Mouse (Mus musculus): ENCODE results near the gene Enpep. TPM values are rescaled to one million over a fixed set of nuclear protein-coding genes. Genes with fewer than 3 reads are reported as not detected.

The Enpep gene
- polyA plus RNA-seq, 1 experiment from 2014 or later: 2.4 TPM

GRCm38 (mm10) chr3:129270044-129270443, 62.5 kb downstream of the Enpep start:
- H3K36me3 ChIP-seq (ENCODE audit: control insufficient read depth, insufficient read depth, low read length): no peaks in the 10 kb centered on the region
- no peak overlapping the region for H3K4me3 ChIP-seq (ENCODE audit: low read length)
- no peaks in the 10 kb centered on the region for H3K9me3 ChIP-seq (ENCODE audit: control insufficient read depth, low read length)
- no peak overlapping the region for H3K27ac ChIP-seq (ENCODE audit: low read depth, low read length)
- H3K4me1 ChIP-seq (ENCODE audit: control insufficient read depth, insufficient read depth, low read depth, low read length): no peaks in the 10 kb centered on the region
- WGBS: 58% methylated on average over 13 of the region's 13 CpGs
- peak overlapping the region; percentile 40 for H3K4me2 ChIP-seq (ENCODE audit: low read length)
- no peak overlapping the region for H3K9ac ChIP-seq (ENCODE audit: low read depth, low read length)
- no peak for ATAC-seq
- no peaks in the 10 kb centered on the region for H3K27me3 ChIP-seq (replicated peaks; ENCODE audit: control insufficient read depth, insufficient read depth, low read length)

- no peak overlapping the region for H3K9ac ChIP-seq (ENCODE audit: low read depth, low read length)
- no peak overlapping the region for H3K4me2 ChIP-seq (ENCODE audit: low read length)
- no peak for ATAC-seq
- H3K27ac ChIP-seq (ENCODE audit: low read depth, low read length): no peak overlapping the region
- no peaks in the 10 kb centered on the region for H3K27me3 ChIP-seq (replicated peaks; ENCODE audit: control insufficient read depth, insufficient read depth, low read length)
- no peaks in the 10 kb centered on the region for H3K4me1 ChIP-seq (ENCODE audit: control insufficient read depth, insufficient read depth, low read depth, low read length)
- WGBS: 86% methylated on average over 12 of the region's 12 CpGs
- no peaks in the 10 kb centered on the region for H3K9me3 ChIP-seq (ENCODE audit: control insufficient read depth, low read length)
- H3K36me3 ChIP-seq (ENCODE audit: control insufficient read depth, insufficient read depth, low read length): no peaks in the 10 kb centered on the region
- H3K4me3 ChIP-seq (ENCODE audit: low read length): no peak overlapping the region
Observed at GRCm38 (mm10) chr3:129268886-129269683, 63.4 kb downstream of the Enpep start.

GRCm38 (mm10) chr3:129258497-129258896, 74.0 kb downstream of the Enpep start:
- 0 out of 2 replicates have a peak, but pooled peaks have one; percentile 19 for ATAC-seq
- H3K27me3 ChIP-seq (replicated peaks; ENCODE audit: control insufficient read depth, insufficient read depth, low read length): no peaks in the 10 kb centered on the region
- 78% methylated on average over 5 of the region's 5 CpGs for WGBS

DNA sequence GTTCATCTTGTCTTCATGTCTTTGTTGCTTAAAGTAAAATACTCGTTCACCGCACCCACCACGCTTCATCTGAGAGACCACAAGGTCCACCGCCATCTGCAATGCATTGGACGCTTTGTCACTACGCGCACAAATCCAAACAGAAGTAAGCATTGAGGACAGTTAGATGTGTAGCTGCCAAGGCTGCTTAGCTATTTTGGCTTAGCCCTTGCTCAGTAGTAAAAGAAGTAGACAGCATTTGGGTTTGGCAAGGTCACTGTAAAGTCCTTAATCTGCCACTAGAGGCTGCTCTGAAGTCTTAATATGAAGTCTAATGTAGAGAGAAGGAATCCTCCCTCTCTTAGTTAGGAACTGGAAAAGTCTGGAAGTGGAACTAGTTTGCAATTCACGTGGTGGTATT, 75.8 kb downstream of the Enpep start:
- no peak overlapping the region for H3K9ac ChIP-seq (ENCODE audit: low read depth, low read length)
- WGBS: 63% methylated on average over 8 of the region's 8 CpGs

More at GRCm38 (mm10) chr3:129258497-129258896, 74.0 kb downstream of the Enpep start:
- no peak overlapping the region for H3K4me3 ChIP-seq (ENCODE audit: low read length)
- no peaks in the 10 kb centered on the region for H3K9me3 ChIP-seq (ENCODE audit: control insufficient read depth, low read length)
- H3K4me2 ChIP-seq (ENCODE audit: low read length): no peak overlapping the region
- no peaks in the 10 kb centered on the region for H3K4me1 ChIP-seq (ENCODE audit: control insufficient read depth, insufficient read depth, low read depth, low read length)
- no peak overlapping the region for H3K27ac ChIP-seq (ENCODE audit: low read depth, low read length)
- H3K36me3 ChIP-seq (ENCODE audit: control insufficient read depth, insufficient read depth, low read length): no peaks in the 10 kb centered on the region
- no peak overlapping the region for H3K9ac ChIP-seq (ENCODE audit: low read depth, low read length)

DNA sequence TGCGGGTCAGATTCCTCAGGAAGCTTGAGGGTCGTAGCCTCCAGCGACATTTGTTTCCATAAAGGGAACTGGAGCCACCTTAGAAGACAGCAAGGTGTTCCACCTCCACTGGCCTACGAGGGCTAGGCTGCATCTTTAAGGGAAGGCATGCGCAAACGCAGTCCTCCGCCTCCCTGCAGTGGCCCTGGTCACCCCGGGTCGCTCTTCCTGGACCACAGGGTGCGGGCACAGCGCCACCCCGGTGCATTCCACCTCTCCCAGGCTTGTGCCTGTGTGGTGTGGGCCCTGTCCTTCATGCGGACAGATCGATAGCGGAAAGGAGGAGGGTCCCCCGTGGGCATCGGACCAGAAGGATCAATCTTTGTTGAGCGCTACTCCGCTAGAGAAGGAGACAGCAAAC, 76.2 kb downstream of the Enpep start:
- H3K4me1 ChIP-seq (ENCODE audit: control insufficient read depth, insufficient read depth, low read depth, low read length): no peaks in the 10 kb centered on the region
- peak overlapping the region; percentile 44 for H3K4me2 ChIP-seq (ENCODE audit: low read length)
- peak; percentile 53; the same call in 1 of the 2 replicates for ATAC-seq
- H3K4me3 ChIP-seq (ENCODE audit: low read length): peak overlapping the region; percentile 29
- 58% methylated on average over 19 of the region's 19 CpGs for WGBS
- H3K9ac ChIP-seq (ENCODE audit: low read depth, low read length): no peak overlapping the region; the same call in 1 of the 2 replicates
- H3K27ac ChIP-seq (ENCODE audit: low read depth, low read length): no peak overlapping the region
- H3K9me3 ChIP-seq (ENCODE audit: control insufficient read depth, low read length): no peaks in the 10 kb centered on the region
- H3K36me3 ChIP-seq (ENCODE audit: control insufficient read depth, insufficient read depth, low read length): no peaks in the 10 kb centered on the region
- no peaks in the 10 kb centered on the region for H3K27me3 ChIP-seq (replicated peaks; ENCODE audit: control insufficient read depth, insufficient read depth, low read length)

More for the DNA sequence above, 75.8 kb downstream of the Enpep start:
- H3K4me1 ChIP-seq (ENCODE audit: control insufficient read depth, insufficient read depth, low read depth, low read length): no peaks in the 10 kb centered on the region
- no peaks in the 10 kb centered on the region for H3K27me3 ChIP-seq (replicated peaks; ENCODE audit: control insufficient read depth, insufficient read depth, low read length)
- peak overlapping the region; percentile 29 for H3K4me3 ChIP-seq (ENCODE audit: low read length)
- H3K9me3 ChIP-seq (ENCODE audit: control insufficient read depth, low read length): no peaks in the 10 kb centered on the region
- H3K4me2 ChIP-seq (ENCODE audit: low read length): peak overlapping the region; percentile 44
- no peak overlapping the region for H3K27ac ChIP-seq (ENCODE audit: low read depth, low read length)
- peak; percentile 24; the same call in 1 of the 2 replicates for ATAC-seq
- no peaks in the 10 kb centered on the region for H3K36me3 ChIP-seq (ENCODE audit: control insufficient read depth, insufficient read depth, low read length)

- Histone ChIP-seq H3K4me3 (ENCODE audit: low read length) (no peak overlapping the region), H3K9me3 (ENCODE audit: control insufficient read depth, low read length) (no peaks in the 10 kb centered on the region), H3K4me1 (ENCODE audit: control insufficient read depth, insufficient read depth, low read depth, low read length) (no peaks in the 10 kb centered on the region), H3K27ac (ENCODE audit: low read depth, low read length) (no peak overlapping the region), H3K9ac (ENCODE audit: low read depth, low read length) (peak overlapping the region; percentile 23; the same call in 1 of the 2 replicates), H3K4me2 (ENCODE audit: low read length) (no peak overlapping the region), H3K36me3 (ENCODE audit: control insufficient read depth, insufficient read depth, low read length) (no peaks in the 10 kb centered on the region), H3K27me3 (replicated peaks; ENCODE audit: control insufficient read depth, insufficient read depth, low read length) (no peaks in the 10 kb centered on the region)
- 46% methylated on average over 10 of the region's 10 CpGs for WGBS
- ATAC-seq: peak; percentile 68
Observed at GRCm38 (mm10) chr3:129254246-129254645, 78.3 kb downstream of the Enpep start.

DNA sequence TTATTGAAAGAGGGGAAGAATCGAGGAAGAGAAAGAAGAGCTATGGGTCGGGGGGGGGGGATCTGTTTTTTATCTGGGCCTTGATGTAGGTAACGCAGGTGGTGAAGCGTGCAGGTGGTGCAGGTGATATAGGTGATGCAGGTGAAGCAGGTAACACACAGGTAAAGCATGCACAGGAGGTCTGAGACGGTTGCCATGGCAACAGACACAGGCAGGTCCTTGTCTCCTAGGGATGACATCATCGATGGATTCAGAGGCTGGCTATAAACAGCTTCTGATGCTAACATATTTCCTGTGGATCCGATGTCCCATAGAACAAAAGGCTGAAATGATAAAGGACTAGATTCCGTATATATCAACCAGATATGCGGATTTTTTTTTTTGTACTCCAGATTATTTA, 81.5 kb downstream of the Enpep start:
- Histone ChIP-seq H3K9ac (ENCODE audit: low read depth, low read length) (no peak overlapping the region), H3K27me3 (replicated peaks; ENCODE audit: control insufficient read depth, insufficient read depth, low read length) (no peaks in the 10 kb centered on the region), H3K27ac (ENCODE audit: low read depth, low read length) (no peak overlapping the region), H3K4me1 (ENCODE audit: control insufficient read depth, insufficient read depth, low read depth, low read length) (no peaks in the 10 kb centered on the region), H3K4me3 (ENCODE audit: low read length) (no peak overlapping the region), H3K4me2 (ENCODE audit: low read length) (no peak overlapping the region), H3K9me3 (ENCODE audit: control insufficient read depth, low read length) (no peaks in the 10 kb centered on the region), H3K36me3 (ENCODE audit: control insufficient read depth, insufficient read depth, low read length) (no peaks in the 10 kb centered on the region)
- 85% methylated on average over 9 of the region's 9 CpGs for WGBS
- no peak for ATAC-seq

DNA sequence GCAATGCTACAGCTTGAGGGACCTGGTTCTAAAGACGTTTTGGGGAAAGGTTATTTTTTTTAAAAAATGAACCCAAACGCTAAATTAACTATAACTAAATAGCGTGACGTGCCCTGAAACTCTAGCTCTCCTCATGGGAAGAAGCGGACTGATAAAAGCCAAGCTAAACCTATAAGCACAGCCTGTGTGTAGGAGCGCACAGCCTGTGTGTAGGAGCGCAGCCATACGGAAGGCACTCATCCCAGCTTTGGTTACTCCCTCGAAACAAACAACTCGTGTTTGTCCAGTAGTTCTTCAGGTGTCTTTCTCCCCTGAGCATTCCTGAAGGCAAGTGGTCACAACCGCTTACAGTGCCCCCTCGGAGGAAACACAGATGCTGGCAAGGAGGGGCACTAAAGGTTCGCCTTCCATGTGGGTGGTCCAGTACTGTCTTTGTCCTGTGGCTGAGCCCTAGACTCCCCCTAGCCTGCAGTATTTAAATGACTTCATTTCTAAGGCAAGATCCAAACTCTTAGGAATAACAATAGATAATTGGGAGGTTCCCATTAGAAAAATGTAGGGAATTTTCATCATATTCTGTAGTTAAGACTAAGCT, 93.8 kb downstream of the Enpep start:
- 39% methylated on average over 13 of the region's 13 CpGs for WGBS
- H3K4me2 ChIP-seq (ENCODE audit: low read length): no peak overlapping the region

DNA sequence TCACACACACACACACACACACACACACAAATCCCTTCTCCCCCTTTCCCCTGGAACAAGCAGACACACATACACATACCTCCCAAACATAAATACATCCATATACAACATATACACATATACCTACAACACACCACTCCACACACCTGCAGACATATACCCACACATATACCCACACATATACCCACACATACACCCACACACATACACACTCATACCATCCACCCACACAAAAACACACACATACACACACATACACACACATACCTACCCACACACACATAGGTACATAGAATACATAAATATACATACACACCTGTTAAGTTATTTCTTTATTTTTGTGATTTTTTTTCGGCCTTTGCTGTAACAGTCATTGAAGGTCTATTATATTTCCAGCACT, 94.5 kb downstream of the Enpep start:
- ATAC-seq: no peak
- H3K4me2 ChIP-seq (ENCODE audit: low read length): no peak overlapping the region
- no peaks in the 10 kb centered on the region for H3K4me1 ChIP-seq (ENCODE audit: control insufficient read depth, insufficient read depth, low read depth, low read length)
- H3K27ac ChIP-seq (ENCODE audit: low read depth, low read length): no peak overlapping the region
- H3K9ac ChIP-seq (ENCODE audit: low read depth, low read length): no peak overlapping the region
- no peak overlapping the region for H3K4me3 ChIP-seq (ENCODE audit: low read length)
- 76% methylated on average over 1 of the region's 1 CpGs for WGBS
- no peaks in the 10 kb centered on the region for H3K36me3 ChIP-seq (ENCODE audit: control insufficient read depth, insufficient read depth, low read length)
- no peaks in the 10 kb centered on the region for H3K27me3 ChIP-seq (replicated peaks; ENCODE audit: control insufficient read depth, insufficient read depth, low read length)
- H3K9me3 ChIP-seq (ENCODE audit: control insufficient read depth, low read length): no peaks in the 10 kb centered on the region

More for the DNA sequence above, 93.8 kb downstream of the Enpep start:
- ATAC-seq: no peak
- Histone ChIP-seq H3K9ac (ENCODE audit: low read depth, low read length) (no peak overlapping the region), H3K9me3 (ENCODE audit: control insufficient read depth, low read length) (no peaks in the 10 kb centered on the region), H3K4me1 (ENCODE audit: control insufficient read depth, insufficient read depth, low read depth, low read length) (no peaks in the 10 kb centered on the region), H3K4me3 (ENCODE audit: low read length) (no peak overlapping the region), H3K36me3 (ENCODE audit: control insufficient read depth, insufficient read depth, low read length) (no peaks in the 10 kb centered on the region), H3K27ac (ENCODE audit: low read depth, low read length) (no peak overlapping the region), H3K27me3 (replicated peaks; ENCODE audit: control insufficient read depth, insufficient read depth, low read length) (no peaks in the 10 kb centered on the region)

All from hindbrain, embryonic 16.5 days (tissue).